ENCODE assay signal across 23 mouse cellular contexts in the genomic region with DNA sequence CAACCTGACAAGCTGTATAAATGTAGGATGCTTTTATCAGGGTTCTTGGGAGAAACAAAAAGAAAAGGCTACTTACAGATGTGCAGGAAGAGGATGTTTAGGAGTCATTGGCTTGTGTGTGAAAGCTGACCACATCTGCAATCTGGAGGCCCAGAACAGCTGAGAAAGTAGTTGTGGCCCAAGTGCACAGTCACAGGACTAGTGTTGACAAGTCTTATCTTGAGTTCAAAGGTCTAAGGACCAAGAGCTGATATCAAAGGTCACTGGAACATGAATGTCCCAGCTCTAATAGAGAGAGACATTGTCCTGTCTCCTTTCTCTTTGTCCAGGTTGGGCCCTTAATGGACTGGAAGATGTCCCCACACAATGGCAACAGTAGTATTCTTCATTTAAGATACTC. TPM values are rescaled to one million over a fixed set of nuclear protein-coding genes. Genes with fewer than 3 reads are reported as not detected.
"Had no signal": no experiment of that assay in that cellular context is flagged by ENCODE, and none has a peak within 500 bp of the region (broad histone marks: within the 10 kb centered on the region; RNA-seq: fewer than 3 reads in every experiment).

No protein-coding gene starts in this region.

- H3K9ac ChIP-seq: liver, embryonic 15.5 days; lung, embryonic 14.5 days; neural tube, embryonic 12.5 days; stomach, embryonic 15.5 days had no signal

- H3K4me2 ChIP-seq: liver, embryonic 15.5 days; lung, embryonic 14.5 days; midbrain, embryonic 11.5 days; neural tube, embryonic 12.5 days; stomach, embryonic 15.5 days had no signal

- H3K9me3 ChIP-seq: liver, embryonic 15.5 days; neural tube, embryonic 12.5 days; stomach, embryonic 15.5 days had no signal

- H3K4me1 ChIP-seq: liver, embryonic 15.5 days; neural tube, embryonic 12.5 days; stomach, embryonic 15.5 days had no signal

- H3K27me3 ChIP-seq: liver, embryonic 15.5 days; neural tube, embryonic 12.5 days; stomach, embryonic 15.5 days had no signal

- H3K36me3 ChIP-seq: liver, embryonic 15.5 days; neural tube, embryonic 12.5 days; stomach, embryonic 15.5 days had no signal

- H3K4me3 ChIP-seq: liver, embryonic 15.5 days; neural tube, embryonic 12.5 days; stomach, embryonic 15.5 days had no signal

- ATAC-seq: midbrain, embryonic 16.5 days had no signal

- DNase-seq: lung, adult 18-20 months; lung, embryonic 14.5 days; lung, postnatal 10 days; lung, postnatal 4 days; midbrain, embryonic 14.5 days; right cerebral cortex, postnatal 14 days; thymus, adult 2 months; thymus, postnatal 25 days; thymus, postnatal 4 days had no signal

- H3K27ac ChIP-seq: liver, embryonic 15.5 days; neural tube, embryonic 12.5 days; stomach, embryonic 15.5 days; stomach, postnatal 0 days had no signal

RNA-seq across cellular contexts. Expression of a gene that starts 18.6 kb away (rescaled TPM):
- total RNA-seq: megakaryocyte, adult 5-6 weeks; monocyte, adult 5-6 weeks; neutrophil, adult 5-6 weeks had no signal
- polyA plus RNA-seq: liver, embryonic 15.5 days; lung, embryonic 14.5 days; lung, embryonic 16.5 days; midbrain, embryonic 11.5 days; midbrain, embryonic 14.5 days; midbrain, embryonic 16.5 days; neural tube, embryonic 12.5 days; neural tube, embryonic 14.5 days; spleen, adult 2 months; stomach, embryonic 15.5 days; stomach, postnatal 0 days; testis, adult 2 months; thymus, adult 2 months; urinary bladder, adult 2 months had no signal

RNA-seq across cellular contexts. Expression of a gene that starts 25.7 kb away (rescaled TPM):
- total RNA-seq: monocyte, adult 5-6 weeks; neutrophil, adult 5-6 weeks had no signal
- polyA plus RNA-seq: spleen, adult 2 months; testis, adult 2 months had no signal

RNA-seq across cellular contexts. Expression of a gene that starts 37.8 kb away (rescaled TPM):
- total RNA-seq: megakaryocyte, adult 5-6 weeks; monocyte, adult 5-6 weeks; neutrophil, adult 5-6 weeks had no signal
- polyA plus RNA-seq: midbrain, embryonic 11.5 days; midbrain, embryonic 14.5 days; neural tube, embryonic 14.5 days; testis, adult 2 months had no signal

RNA-seq across cellular contexts. Expression of a gene that starts 51.5 kb away (rescaled TPM):
- total RNA-seq: megakaryocyte, adult 5-6 weeks; monocyte, adult 5-6 weeks; neutrophil, adult 5-6 weeks had no signal
